Mouse (Mus musculus) mouse embryonic stem cell (cell line): ENCODE data around the gene Hist1h4b.
"Not testable (repeated sequence)": the region's sequence is repeated elsewhere in the genome, so short reads cannot be mapped to it uniquely, and the experiment has no call there.

Experiments used
- in situ Hi-C, 2 experiments: fragments of 300-500 bp; cut with MboI; formaldehyde crosslinking; loops; 1 replicate in 1 of 2; 3 replicates in 1 of 2; pipeline ENCODE4 v1.14.3; 2019 to 2020; ENCODE audit warnings: low sequenced_read_pairs in 2 of 2, low pct_unique_long_range_greater_than_20kb in 1 of 2, mixed read lengths in 1 of 2; ENCODE audit not compliant: unreplicated experiment in 1 of 2

Gene Hist1h4b

DNA sequence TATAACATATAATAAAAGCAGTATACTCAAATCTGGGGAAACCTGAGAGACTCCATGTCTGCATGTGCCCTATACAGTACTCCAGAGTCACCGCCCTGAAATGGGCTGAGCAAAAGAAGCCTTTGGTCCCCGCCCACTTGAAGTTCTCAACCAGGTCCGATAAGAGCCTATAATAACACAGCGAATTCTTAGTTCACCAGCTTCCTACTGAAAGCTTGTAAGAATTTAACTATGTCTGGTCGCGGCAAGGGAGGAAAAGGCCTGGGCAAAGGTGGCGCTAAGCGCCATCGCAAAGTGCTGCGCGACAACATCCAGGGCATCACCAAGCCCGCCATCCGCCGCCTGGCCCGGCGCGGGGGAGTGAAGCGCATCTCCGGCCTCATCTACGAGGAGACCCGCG lies at the start of gene Hist1h4b:
TSS of gene Hist1h4b (plus strand) at position 224 of the 400 bp plus-strand sequence.
- in situ Hi-C loops, result no loop called here

DNA sequence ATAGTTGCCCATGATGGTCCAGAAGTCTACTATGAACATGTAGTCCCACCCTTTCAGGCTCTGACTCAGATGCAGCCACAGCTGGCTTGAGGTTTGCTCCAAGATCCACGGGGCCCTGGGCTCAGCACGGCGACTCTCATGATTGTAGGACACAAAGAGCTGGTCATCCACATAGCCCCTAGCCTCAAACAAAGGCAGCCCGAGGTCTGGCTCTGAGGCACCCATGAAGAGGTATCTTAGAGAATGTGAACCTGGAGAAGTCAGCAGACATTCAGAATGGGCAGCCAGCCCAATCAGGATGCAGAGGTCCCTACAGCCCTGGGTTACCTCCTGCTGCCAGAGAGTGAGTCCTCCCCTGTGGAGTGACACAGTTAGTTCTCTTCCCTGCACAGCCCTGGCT lies 48.8 kb upstream of the Hist1h4b start:
- in situ Hi-C loops, result no loop called here

DNA sequence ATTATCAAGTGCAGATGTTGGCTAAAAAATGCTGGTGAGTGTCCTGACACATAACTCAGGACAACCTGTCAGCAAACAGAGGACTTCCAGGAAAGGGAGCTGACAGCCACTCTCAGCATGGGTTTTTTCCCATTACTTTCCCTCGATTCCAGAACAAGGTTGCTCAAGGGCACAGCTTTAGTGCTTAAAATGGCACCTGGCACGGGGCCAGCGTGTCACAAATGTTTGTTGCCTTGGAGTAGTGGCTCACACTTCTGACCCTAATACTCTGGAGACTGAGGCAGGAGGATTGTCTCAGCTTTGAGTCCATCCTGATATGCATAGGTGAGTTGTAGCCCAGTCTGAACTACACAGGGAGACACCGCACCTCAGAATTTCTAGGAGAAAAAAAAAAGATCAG lies 48.2 kb upstream of the Hist1h4b start:
- in situ Hi-C loops, result no loop called here

DNA sequence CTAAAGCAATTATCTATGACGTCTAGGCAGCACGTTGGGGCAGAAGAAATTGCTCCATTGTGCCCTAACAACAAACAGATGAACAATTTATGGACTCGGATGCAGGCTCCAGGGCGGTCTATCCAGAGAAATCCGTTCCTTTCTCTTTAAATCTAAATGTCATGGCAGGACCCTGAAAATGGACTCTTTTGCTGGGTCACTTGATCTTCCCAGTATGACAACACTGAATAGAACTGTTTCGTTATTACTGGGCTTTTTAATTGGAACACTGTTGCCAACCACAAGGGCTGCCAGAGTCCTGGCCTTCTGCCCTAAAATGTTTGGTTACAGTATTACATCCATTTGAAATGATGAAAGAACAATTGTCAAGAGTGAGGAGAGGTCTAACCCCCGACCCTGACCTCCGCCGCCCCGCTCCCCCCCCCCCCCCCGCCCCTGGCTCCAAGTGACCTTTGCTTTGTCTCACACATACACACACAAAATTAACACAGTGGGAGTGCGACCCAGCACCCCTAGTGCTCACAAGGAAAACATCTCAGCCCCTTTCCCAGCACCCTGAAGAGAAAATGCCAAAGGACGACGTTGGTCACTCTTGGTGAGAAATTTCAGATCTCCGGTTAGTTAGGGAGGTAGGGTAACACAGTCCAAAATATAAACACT lies 47.0 kb upstream of the Hist1h4b start:
- in situ Hi-C loops, result no loop called here

DNA sequence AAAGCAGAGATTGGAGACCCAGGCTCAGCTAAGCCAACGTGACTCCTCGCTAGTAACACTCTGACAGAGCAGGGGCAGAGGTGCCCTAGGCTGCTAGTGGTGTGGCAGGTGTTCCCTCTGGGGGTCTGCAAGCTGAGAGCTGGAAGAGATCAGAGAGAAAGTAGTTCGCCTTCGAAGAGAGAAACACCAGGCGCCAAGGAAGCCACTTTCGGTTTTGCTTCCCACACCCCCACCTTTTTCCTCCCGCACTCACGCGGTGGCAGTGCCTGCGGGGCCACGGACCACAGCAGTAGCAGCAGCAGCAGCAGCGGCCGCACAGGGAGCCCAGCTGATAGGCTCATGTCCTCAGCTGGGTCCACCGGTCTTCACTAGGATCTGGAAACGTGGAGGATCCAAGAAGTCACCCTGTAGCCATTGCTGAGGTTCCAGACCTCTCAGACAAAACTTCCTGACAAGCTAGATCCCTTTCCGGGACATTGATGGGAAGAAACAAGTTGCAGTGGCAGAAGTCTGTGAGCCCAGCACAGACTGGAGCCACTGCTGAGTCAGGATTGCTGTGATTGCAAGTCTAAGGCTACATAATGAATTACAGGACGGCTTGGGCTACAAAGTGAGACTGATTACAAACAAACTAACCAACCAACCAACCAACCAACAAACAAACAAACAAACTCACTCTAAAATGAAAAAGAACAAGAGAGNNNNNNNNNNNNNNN lies 46.3 kb upstream of the Hist1h4b start, which contains the start of gene Hfe:
TSS of gene Hfe (minus strand) at position 481 of the 716 bp plus-strand sequence.
- in situ Hi-C loops, result no loop called here

DNA sequence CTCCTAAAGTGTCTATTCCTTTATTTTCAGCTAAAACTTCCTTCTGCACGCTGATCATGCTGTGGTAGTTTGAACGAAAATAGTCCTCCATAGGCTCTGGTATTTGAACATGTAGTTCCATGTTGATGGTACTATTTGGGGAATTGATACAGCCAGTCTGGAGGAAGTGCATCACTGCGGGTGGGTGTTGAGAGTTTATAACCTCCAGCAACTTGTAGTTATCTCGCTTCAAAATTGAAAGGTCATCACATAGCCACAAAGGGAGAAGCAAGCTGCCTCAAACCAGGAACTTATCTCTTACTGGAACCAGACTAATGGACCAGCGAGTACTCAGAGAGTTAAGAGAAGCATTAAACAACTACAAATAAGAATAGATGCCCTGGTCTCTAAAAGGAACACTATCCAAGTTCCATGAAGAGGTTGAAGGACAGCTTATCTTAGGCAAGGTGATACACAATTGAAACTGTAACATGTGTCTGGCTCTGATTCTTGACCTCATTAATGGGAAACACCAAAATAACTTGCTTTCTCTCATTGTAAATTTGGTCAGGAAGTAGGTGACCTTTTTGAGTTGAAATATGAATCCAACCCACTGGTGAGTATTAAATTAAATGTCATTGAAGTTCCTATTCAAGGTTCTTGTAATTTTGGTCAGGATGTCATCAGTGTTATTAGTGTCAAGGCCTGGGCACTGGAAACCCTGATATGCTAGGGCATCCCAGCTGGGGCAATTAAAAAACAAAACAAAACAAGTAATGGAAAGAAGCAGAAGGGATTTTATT lies 40.4 kb upstream of the Hist1h4b start:
- in situ Hi-C loops, result no loop called here

DNA sequence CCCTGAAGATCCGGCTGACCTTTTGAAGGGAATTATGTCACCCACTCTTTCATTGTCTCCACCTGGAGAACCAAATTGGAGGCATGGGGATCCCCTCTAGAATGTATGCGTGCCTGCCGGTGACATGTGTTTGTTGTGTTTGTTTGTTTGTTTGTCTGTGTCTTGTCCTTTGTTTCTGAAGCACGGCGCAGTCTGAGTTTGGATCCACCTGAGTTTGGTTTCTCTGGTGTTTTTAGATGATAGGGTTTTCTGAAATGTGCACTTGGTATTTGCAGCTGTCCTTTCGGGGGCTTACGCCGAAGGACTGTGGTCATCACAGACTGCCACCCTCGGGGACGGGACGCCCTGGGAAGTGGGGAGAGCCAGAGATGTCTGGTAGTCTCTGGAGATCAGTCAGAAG lies 39.6 kb upstream of the Hist1h4b start:
- in situ Hi-C loops, result no loop called here

DNA sequence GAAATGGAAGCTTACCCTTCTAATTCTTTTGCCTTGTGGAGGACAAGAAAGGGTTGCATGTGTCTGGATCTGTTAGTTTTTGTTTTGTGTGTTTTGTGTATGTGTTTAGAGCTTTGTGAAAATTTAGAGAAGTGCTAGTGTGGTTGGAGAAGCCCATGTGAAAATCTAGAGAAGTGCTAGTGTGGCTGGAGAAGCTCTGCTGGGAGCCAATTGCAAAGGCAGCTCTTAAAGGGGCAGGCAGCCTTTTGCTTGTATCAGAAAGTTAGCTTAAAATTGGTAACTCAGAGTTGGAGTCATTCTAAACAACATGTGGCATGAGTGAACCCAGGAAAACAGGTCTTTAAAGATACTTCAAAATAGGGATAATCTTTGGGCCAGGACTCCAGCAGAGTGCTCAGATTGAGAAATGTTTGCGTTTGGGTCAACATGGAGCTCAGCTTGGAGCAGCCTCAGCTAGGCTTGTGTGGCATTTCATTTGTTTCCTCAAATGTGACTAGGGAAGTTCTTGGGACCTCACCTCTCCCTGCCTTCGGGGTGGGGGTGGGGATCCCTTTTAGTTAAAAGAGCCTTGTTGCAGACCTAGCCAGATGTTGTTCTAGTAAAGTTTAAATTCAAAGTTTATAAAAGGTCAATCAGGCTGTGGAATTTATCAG lies 39.1 kb upstream of the Hist1h4b start:
- in situ Hi-C loops, result not testable (repeated sequence)

DNA sequence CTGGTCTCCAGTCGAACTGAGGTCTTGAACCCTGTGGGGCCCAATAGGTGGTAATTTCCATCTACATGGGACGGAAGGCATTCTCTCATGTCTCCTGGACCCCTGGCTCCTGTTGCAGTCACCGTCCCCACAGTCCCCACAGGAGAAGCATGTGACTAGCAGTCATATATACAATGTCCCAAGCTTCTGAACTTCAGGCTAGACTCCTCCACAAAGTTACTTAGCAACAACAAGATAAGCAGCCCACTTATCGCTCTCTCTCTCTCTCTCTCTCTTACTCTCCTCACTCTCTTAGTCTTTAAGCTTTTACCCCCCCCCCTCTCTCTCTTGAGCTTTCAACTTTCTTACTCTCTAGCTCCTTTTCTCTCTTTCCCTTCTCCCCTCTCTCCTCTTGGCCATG lies 32.6 kb upstream of the Hist1h4b start:
- in situ Hi-C loops, result no loop called here

DNA sequence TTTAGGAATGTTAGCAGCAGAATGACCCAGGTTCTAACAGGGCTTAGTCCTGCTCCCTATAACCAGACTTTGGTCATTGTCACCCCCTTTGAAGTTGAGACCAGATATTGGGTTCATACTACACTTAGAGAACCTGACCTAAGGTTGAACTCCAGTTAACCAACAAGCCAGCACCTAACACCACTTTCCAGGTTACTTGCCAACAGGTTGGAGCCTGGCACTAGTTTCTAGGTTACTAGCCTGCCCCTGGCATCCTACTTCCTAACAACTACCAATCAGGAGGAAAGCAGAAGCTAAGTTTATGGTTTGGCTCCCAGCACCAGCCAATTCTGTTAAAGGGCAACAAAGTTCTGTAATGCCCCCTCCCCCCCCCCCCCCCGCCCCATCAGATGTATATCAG lies 31.6 kb upstream of the Hist1h4b start:
- in situ Hi-C loops, result loop anchor here in 1 of 2 experiments (25.0 kb wide), 1 partner anchor 1688 kb away; the partner anchor contains the start of genes Hist1h2ag, Hist1h2ah, Hist1h2bj and Hist1h2bk

DNA sequence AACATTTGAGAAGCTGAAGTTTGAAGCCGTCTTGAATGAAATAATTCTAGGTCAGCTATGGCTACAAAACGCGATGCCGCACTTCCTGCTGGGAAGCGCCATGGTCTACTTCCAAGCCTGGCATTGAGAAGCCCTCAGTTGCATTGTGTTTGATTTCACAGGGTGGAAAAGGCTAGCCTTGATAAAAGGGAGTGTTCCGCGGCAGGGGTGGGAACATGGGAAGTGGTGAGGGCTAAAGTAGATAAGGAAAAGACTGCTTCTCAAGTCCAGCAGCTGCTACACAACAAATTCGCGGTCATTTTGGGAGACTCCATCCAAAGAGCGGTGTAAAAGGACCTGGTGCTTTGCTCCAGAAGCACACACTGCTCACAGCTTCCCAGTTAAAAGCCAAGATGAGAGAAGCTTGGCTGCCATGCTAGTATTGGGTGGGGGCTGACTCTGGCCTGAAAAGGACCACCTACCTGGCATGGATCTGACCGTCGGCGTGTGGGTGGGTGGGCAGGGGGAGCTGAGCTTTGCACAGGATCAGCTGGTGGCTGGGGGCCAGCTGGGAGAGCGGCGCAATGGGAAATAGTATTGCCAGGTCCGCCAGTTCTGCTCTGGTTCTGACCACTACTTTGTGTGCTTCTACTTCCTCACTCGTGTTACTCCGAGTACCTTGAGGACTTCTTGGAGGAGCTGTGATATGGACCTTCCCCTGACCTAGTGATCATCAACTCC lies 28.2 kb upstream of the Hist1h4b start:
- in situ Hi-C loops, result loop anchor here in 1 of 2 experiments (25.0 kb wide), 1 partner anchor 1691 kb away; the partner anchor contains the start of genes Hist1h2ag, Hist1h2ah, Hist1h2bj and Hist1h2bk

DNA sequence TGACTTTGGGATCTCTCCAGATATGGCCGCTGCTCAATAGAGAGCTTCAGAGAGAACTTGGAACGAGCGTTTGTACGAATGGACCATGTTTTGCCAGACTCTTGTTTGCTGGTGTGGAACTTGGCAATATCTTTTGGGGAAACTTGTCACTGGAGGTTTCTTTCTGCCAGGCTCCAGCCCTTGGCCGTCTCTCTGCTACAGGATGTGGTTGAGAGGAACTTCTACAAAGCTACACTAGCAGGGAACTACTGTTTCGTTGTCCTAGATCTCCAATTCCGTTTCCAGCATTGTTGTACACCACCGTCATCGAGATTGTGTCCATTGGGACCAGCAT lies 27.7 kb upstream of the Hist1h4b start:
- in situ Hi-C loops, result loop anchor here in 1 of 2 experiments (25.0 kb wide), 1 partner anchor 1692 kb away; the partner anchor contains the start of genes Hist1h2ag, Hist1h2ah, Hist1h2bj and Hist1h2bk

DNA sequence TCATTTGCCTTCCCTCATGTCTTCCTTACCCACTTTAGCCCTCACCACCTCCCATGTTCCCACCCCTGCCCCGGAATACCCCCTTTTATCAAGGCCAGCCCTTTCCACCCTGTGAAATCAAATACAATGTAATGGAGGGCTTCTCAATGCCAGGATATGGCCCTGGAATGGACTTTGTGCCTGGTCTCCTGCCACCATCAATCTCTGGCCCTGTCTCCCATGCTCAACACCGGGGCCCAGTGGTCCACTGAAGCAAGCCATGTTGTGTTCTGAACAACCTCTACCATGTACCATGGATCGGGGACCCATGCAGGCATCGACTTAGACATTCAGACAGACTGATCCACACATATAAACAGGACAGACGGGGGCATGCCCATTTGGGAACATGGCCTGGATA lies 27.1 kb upstream of the Hist1h4b start:
- in situ Hi-C loops, result loop anchor here in 1 of 2 experiments (10.0 to 25.0 kb wide), 2 partner anchors 45 to 1692 kb away; partner anchors contain the start of genes Hist1h2ac, Hist1h2ag, Hist1h2ah and Hist1h2bc

DNA sequence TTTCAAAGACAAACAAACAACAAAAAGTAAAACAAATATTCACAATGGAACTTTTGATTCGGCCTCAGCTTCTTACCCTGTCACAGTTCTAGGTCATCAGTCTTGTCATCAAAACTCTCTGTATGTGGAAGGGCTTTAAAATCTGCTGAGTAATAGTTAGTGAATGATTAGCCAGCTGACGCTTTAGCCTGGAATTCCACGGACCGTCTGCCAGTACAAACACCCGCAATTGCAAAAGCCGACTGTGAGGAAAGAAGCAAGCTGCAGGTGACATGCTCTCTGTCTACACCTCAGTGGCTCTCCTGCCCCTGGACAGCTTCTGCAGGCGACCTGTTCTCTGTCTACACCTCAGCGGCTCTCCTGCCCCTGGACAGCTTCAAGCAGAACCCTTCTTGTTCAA lies 26.3 kb upstream of the Hist1h4b start:
- in situ Hi-C loops, result loop anchor here in 1 of 2 experiments (10.0 to 25.0 kb wide), 2 partner anchors 46 to 1693 kb away; partner anchors contain the start of genes Hist1h2ac, Hist1h2ag, Hist1h2ah and Hist1h2bc

DNA sequence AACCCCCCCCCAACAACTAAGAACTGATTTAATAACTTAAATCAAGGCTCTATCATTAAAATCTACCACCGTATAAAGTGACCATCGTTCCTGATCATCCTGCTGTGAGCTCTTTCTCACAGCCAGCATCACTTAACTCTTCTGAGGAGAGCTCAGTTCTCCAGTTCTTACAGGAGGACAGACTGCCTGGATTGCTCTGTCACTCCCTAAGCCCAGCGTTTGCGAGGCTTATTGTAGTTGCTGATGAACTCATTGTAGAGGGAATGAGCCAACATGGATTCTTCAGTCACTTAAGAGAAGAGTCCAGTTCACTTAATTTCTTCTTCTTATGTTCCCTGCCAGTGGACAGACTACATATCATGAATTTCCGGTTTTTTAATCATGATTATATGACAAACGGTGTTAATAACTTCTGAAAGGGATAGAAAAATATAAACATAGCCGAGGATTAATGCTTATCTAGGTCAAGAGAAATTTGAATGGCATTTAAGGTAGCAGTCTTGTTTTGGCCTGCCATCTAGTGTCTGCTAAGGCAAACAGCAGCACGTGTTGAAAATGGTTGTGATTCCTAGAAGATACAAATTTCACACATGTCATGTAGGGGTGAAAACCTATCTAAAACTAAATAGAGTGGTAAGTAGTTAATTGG lies 24.5 kb upstream of the Hist1h4b start:
- in situ Hi-C loops, result loop anchor here in 1 of 2 experiments (10.0 to 25.0 kb wide), 2 partner anchors 47 to 1695 kb away; partner anchors contain the start of genes Hist1h2ac, Hist1h2ag, Hist1h2ah and Hist1h2bc

DNA sequence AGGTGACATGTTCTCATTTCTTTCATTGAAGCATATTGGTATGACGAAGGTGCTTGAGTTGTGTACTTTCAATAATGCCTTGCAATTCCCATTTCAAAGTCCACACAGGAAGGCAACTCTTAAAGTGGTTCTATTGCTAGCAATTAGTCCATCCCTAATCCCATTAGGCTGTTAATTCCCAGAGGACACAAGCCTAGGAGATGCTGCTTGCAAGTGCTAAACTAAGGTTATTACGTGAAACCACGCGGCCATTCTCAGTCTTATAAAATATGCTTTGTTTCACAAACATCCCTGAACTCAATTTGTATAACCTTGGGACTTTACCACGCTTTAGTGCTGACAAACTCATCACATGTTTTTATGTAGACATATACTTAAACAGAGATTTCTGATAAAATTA lies 19.7 kb upstream of the Hist1h4b start:
- in situ Hi-C loops, result loop anchor here in 1 of 2 experiments (10.0 to 25.0 kb wide), 2 partner anchors 52 to 1700 kb away; partner anchors contain the start of genes Hist1h2ac, Hist1h2ag, Hist1h2ah and Hist1h2bc

DNA sequence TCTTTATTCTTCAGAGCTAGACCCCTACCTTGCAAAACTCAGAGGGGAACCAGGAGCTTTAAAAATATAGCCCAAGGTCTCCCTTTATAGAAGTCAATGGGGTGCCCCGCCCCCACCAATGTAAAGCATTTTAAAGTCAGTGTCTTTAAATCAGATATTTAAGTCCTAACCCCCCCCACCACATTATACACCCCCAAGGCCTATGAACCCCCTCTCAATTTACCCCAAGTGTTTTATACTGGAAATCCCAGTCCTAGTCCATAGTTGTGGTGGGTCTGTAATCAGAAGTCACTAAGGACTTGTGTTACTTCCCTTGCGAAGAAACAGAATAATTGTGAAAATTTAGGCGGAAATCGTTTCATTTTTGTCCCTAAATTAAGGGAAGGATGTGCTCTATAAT lies 18.8 kb upstream of the Hist1h4b start:
- in situ Hi-C loops, result loop anchor here in 1 of 2 experiments (10.0 to 25.0 kb wide), 2 partner anchors 53 to 1701 kb away; partner anchors contain the start of genes Hist1h2ac, Hist1h2ag, Hist1h2ah and Hist1h2bc
